Mouse (Mus musculus): ENCODE data around the gene Olfr24. TPM values are rescaled to one million over a fixed set of nuclear protein-coding genes. Genes with fewer than 3 reads are reported as not detected.

The Olfr24 gene
- not detected for total RNA-seq (2023)

DNA sequence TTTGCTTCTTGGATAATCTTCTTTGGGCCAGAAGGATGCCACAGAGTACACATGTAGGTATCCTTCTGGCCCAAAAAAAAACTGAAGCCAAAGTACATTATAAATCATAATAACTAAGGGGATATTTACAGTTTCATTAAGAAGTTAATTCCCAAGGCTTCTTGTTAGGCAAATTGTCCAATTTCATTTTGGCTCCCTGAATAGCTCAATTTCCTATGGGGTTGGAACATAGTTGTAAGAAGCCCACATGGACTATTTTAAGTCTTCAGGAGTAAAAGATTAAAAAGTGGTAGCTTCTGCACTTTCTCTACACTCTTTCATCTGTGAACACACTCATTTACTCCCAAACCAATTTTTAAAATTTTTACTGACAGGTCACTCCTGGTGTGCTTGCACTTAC lies at the start of gene Olfr24:
TSS of gene Olfr24 (minus strand) at position 101 of the 400 bp plus-strand sequence.

Other genes with a start within 250 kb of the Olfr24 start
- gene Muc16, start 89.5 kb downstream of the Olfr24 start, total RNA-seq (2023) = not detected
- not detected for gene Olfr828, start 55.5 kb upstream of the Olfr24 start, total RNA-seq (2023)
- not detected for gene Olfr829, start 90.9 kb upstream of the Olfr24 start, total RNA-seq (2023)
- gene Olfr830, start 110.7 kb upstream of the Olfr24 start, total RNA-seq (2023) = not detected
- gene Olfr832, start 173.1 kb upstream of the Olfr24 start, total RNA-seq (2023) = not detected
- gene Olfr834, start 224.0 kb upstream of the Olfr24 start, total RNA-seq (2023) = not detected

Data from neutrophil, adult 59 days (primary cell).